Mouse (Mus musculus) testis, postnatal 14 days (tissue): ENCODE measurements around the gene Kirrel2.

ENCODE experiments used
- DNase-seq: peaks from one replicate; pipeline ENCODE4 v3.0.0; 2021; ENCODE audit warnings: low spot score

Kirrel2 gene

GRCm38 (mm10) chr7:30413596-30413995, 43.9 kb downstream of the Kirrel2 start, which contains the start of gene Tyrobp:
Tyrobp (plus strand) TSS chr7:30413760.
- DNase-seq, result no peak

GRCm38 (mm10) chr7:30412735-30413147, 44.7 kb downstream of the Kirrel2 start:
- no peak for DNase-seq

GRCm38 (mm10) chr7:30411023-30411422, 46.5 kb downstream of the Kirrel2 start:
- DNase-seq, result no peak

- DNase-seq, result no peak
These were observed 47.7 kb downstream of the Kirrel2 start for GRCm38 (mm10) chr7:30409789-30410188.

- no peak for DNase-seq
These were observed 48.9 kb downstream of the Kirrel2 start for GRCm38 (mm10) chr7:30408639-30409038.

- no peak for DNase-seq
These were observed 55.1 kb downstream of the Kirrel2 start for GRCm38 (mm10) chr7:30402343-30402742.

- DNase-seq, result no peak
These were observed 57.8 kb downstream of the Kirrel2 start for GRCm38 (mm10) chr7:30399671-30400070.
